8 mouse cellular contexts compared by ENCODE assay signal in genomic region chr8:11002816-11003215, GRCm38 (mm10). TPM values are rescaled to one million over a fixed set of nuclear protein-coding genes. Genes with fewer than 3 reads are reported as not detected.
DNase-seq lines count a peak whose midpoint lies in the region; ATAC-seq and TF ChIP-seq lines count a peak whose summit lies in the region.

No protein-coding gene starts in this region.

- peak overlapping the region; percentile 90 for H3K4me2 ChIP-seq in liver, embryonic 12.5 days
- H3K4me2 ChIP-seq in stomach, postnatal 0 days (replicated peaks; ENCODE audit: low read depth), result peak overlapping the region; percentile 94

- peaks cover 71% of the 10 kb centered on the region for H3K4me1 ChIP-seq in megakaryocyte, embryonic 14.5 days
- H3K4me1 ChIP-seq in liver, embryonic 12.5 days, result peaks cover 87% of the 10 kb centered on the region
- H3K4me1 ChIP-seq in stomach, postnatal 0 days (replicated peaks; ENCODE audit: control insufficient read depth, insufficient read depth), result peaks cover 25% of the 10 kb centered on the region

- no peaks in the 10 kb centered on the region for H3K27me3 ChIP-seq in megakaryocyte, embryonic 14.5 days (replicated peaks)
- no peaks in the 10 kb centered on the region for H3K27me3 ChIP-seq in liver, embryonic 12.5 days (replicated peaks)
- H3K27me3 ChIP-seq in stomach, postnatal 0 days (ENCODE audit: control insufficient read depth, insufficient read depth, low read length), result no peaks in the 10 kb centered on the region

- no peaks in the 10 kb centered on the region for H3K9me3 ChIP-seq in megakaryocyte, embryonic 14.5 days
- H3K9me3 ChIP-seq in liver, embryonic 12.5 days (replicated peaks), result no peaks in the 10 kb centered on the region
- no peaks in the 10 kb centered on the region for H3K9me3 ChIP-seq in stomach, postnatal 0 days (ENCODE audit: control insufficient read depth, low read length)

- no peak for TF ChIP-seq EP300 in stomach, postnatal 0 days (optimal IDR thresholded peaks at IDR 0.05)

- TF ChIP-seq CTCF in stomach, postnatal 0 days (IDR thresholded peaks at IDR 0.05; ENCODE audit: low read depth), result no peak

- peak; percentile 31 for DNase-seq in adrenal gland, adult 2 months
- no peak for DNase-seq in adrenal gland, adult 18-20 months (ENCODE audit: low spot score in 2 of 2)
- DNase-seq in stomach, postnatal 0 days (ENCODE audit: low spot score), result no peak
- no peak for DNase-seq in gastrocnemius, postnatal 10 days
- DNase-seq in cerebellum, adult 8-10 months, result no peak

- ATAC-seq in megakaryocyte, adult 5-6 weeks (ENCODE audit: poor library complexity, severe bottlenecking), result no peak
- ATAC-seq in liver, embryonic 12.5 days, result no peak
- ATAC-seq in stomach, postnatal 0 days (ENCODE audit: low FRiP score, low TSS enrichment), result no peak

- peak overlapping the region; percentile 67 for H3K27ac ChIP-seq in liver, embryonic 12.5 days
- H3K27ac ChIP-seq in stomach, postnatal 0 days (replicated peaks), result 0 out of 2 replicates have a peak overlapping the region, but pooled peaks have one; percentile 35

- H3K9ac ChIP-seq in liver, embryonic 12.5 days, result peak overlapping the region; percentile 94
- peak overlapping the region; percentile 64 for H3K9ac ChIP-seq in stomach, postnatal 0 days (ENCODE audit: low read length)

- H3K4me3 ChIP-seq in megakaryocyte, embryonic 14.5 days (replicated peaks), result peak overlapping the region; percentile 100
- H3K4me3 ChIP-seq in liver, embryonic 12.5 days, result peak overlapping the region; percentile 88
- peak overlapping the region; percentile 86 for H3K4me3 ChIP-seq in stomach, postnatal 0 days (ENCODE audit: low read depth, low read length)

- WGBS in liver, embryonic 12.5 days (ENCODE audit: insufficient replicate concordance), result 53% methylated on average over 6 of the region's 6 CpGs
- WGBS in stomach, postnatal 0 days, result 26% methylated on average over 6 of the region's 6 CpGs

- H3K36me3 ChIP-seq in megakaryocyte, embryonic 14.5 days (replicated peaks; ENCODE audit: low read length), result peaks cover 100% of the 10 kb centered on the region
- peaks cover 74% of the 10 kb centered on the region for H3K36me3 ChIP-seq in liver, embryonic 12.5 days
- H3K36me3 ChIP-seq in stomach, postnatal 0 days (ENCODE audit: control insufficient read depth, insufficient read depth, low read length), result peaks cover 8% of the 10 kb centered on the region

RNA-seq across cellular contexts. Expression of gene Irs2, which starts 5.4 kb away (rescaled TPM):
- 10 to 100 TPM; 29.8 to 37.6 TPM for total RNA-seq in adrenal gland, adult 2 months (2021)
- 17.7 and 19.6 TPM in 2 replicates for polyA plus RNA-seq in adrenal gland, adult 2 months (2012; rRNA removed)
- 10 to 100 TPM; 34.3 to 52.8 TPM for total RNA-seq in adrenal gland, adult 18-20 months (2021)
- polyA plus RNA-seq in megakaryocyte, embryonic 14.5 days (2012; ENCODE audit: insufficient read depth, low replicate concordance), result 77.5 and 176 TPM in 2 replicates
- 12.3 and 12.5 TPM in 2 replicates for total RNA-seq in megakaryocyte, adult 5-6 weeks (2015)
- total RNA-seq in megakaryocyte, adult 5-6 weeks (2017), result 7.6 and 10.9 TPM in 2 replicates
- 9.6 and 10.4 TPM in 2 replicates for polyA plus RNA-seq in liver, embryonic 12.5 days (2016; fragmentation: Nextera tagmentation; extraction: Ambion mirVana)
- 3.3 and 3.9 TPM in 2 replicates for polyA plus RNA-seq in stomach, postnatal 0 days (2015; fragmentation: Nextera tagmentation; extraction: Ambion mirVana)
- total RNA-seq in gastrocnemius, postnatal 10 days (2021), result 10 to 100 TPM; 10.1 to 10.4 TPM
